Mouse (Mus musculus) thymus, adult 2 months (tissue): ENCODE measurements around the gene Cyp4f14. TPM values are rescaled to one million over a fixed set of nuclear protein-coding genes. Genes with fewer than 3 reads are reported as not detected.
"Not testable (repeated sequence)": the region's sequence is repeated elsewhere in the genome, so short reads cannot be mapped to it uniquely, and the experiment has no call there.

Experiments
- DNase-seq: peaks from one replicate; pipeline ENCODE4 v3.0.0; 2021
- H3K27ac ChIP-seq: fragments of 200-500 bp; 2 replicates; pipeline ENCODE4 v1.5.1; 2012; ENCODE audit warnings: low read length, control low read depth; ENCODE audit not compliant: control insufficient read depth, insufficient read depth
- H3K27me3 ChIP-seq: fragments of 200-500 bp; 2 replicates; pipeline ENCODE4 v1.6.1; 2012; ENCODE audit warnings: mild to moderate bottlenecking, low read length, moderate library complexity, mixed read lengths; ENCODE audit not compliant: control insufficient read depth, insufficient read depth
- H3K36me3 ChIP-seq: fragments of 200-500 bp; 2 replicates; pipeline ENCODE4 v1.6.1; 2012; ENCODE audit warnings: mild to moderate bottlenecking, low read length, moderate library complexity; ENCODE audit not compliant: control insufficient read depth, insufficient read depth
- H3K4me1 ChIP-seq: fragments of 200-500 bp; replicated peaks from 2 replicates; pipeline ENCODE4 v1.6.1; 2012; ENCODE audit warnings: low read length; ENCODE audit not compliant: control insufficient read depth, insufficient read depth
- H3K4me3 ChIP-seq: fragments of 200-500 bp; 2 replicates; pipeline ENCODE4 v1.5.1; 2012; ENCODE audit warnings: mild to moderate bottlenecking, low read length, control low read depth, moderate library complexity; ENCODE audit not compliant: control insufficient read depth, insufficient read depth
- CTCF ChIP-seq: fragments of 200-500 bp; IDR thresholded peaks from 2 replicates; pipeline ENCODE4 v1.5.1; 2012; ENCODE audit warnings: mild to moderate bottlenecking, control low read depth, low read length, moderate library complexity, borderline replicate concordance; ENCODE audit not compliant: control insufficient read depth, poor library complexity, insufficient read depth; ENCODE audit errors: extremely low read depth
- POLR2A ChIP-seq: fragments of 200-500 bp; IDR thresholded peaks from 2 replicates; pipeline ENCODE4 v1.6.1; 2012; ENCODE audit warnings: mild to moderate bottlenecking, low read length, control low read depth, moderate library complexity; ENCODE audit not compliant: control insufficient read depth, poor library complexity, insufficient read depth; ENCODE audit errors: extremely low read depth
- WGBS: fragments of 180-500 bp; shearing (Covaris S2); methylation state at CpG from one replicate; pipeline ENCODE4 v1.1.7; 2018; 5-methylcytosine and 5-hydroxymethylcytosine counted together
- polyA plus RNA-seq: library from polyadenylated mRNA; depleted of rRNA; stranded (reverse); fragments of >200 nt; gene quantifications from 2 replicates; pipeline ENCODE4 v1.2.3, GENCODE M21; 2012; rRNA removed

Gene Cyp4f14
- polyA plus RNA-seq, 1 experiment, result 0.23 TPM

GRCm38 (mm10) chr17:32878773-32879172 lies 38.4 kb downstream of the Cyp4f14 start:
- H3K4me3 ChIP-seq, result no peak overlapping the region
- no peaks in the 10 kb centered on the region for H3K4me1 ChIP-seq
- no peak for DNase-seq
- H3K27me3 ChIP-seq, result no peaks in the 10 kb centered on the region
- no peaks in the 10 kb centered on the region for H3K36me3 ChIP-seq
- H3K27ac ChIP-seq, result no peak overlapping the region
- 97% methylated on average over 11 of the region's 11 CpGs for WGBS
- TF ChIP-seq POLR2A (no peak), CTCF (no peak)

- Histone ChIP-seq H3K27me3 (no peaks in the 10 kb centered on the region), H3K27ac (no peak overlapping the region), H3K36me3 (no peaks in the 10 kb centered on the region), H3K4me3 (no peak overlapping the region), H3K4me1 (no peaks in the 10 kb centered on the region)
- WGBS, result 34% methylated on average over 22 of the region's 22 CpGs
- no peak for DNase-seq
- TF ChIP-seq POLR2A, result no peak
- no peak for TF ChIP-seq CTCF
These were observed 39.5 kb downstream of the Cyp4f14 start for GRCm38 (mm10) chr17:32877471-32878171.

GRCm38 (mm10) chr17:32872696-32873095 lies 44.4 kb downstream of the Cyp4f14 start:
- Histone ChIP-seq H3K4me3 (no peak overlapping the region), H3K36me3 (no peaks in the 10 kb centered on the region), H3K27me3 (no peaks in the 10 kb centered on the region), H3K27ac (no peak overlapping the region), H3K4me1 (no peaks in the 10 kb centered on the region)
- DNase-seq, result no peak
- 69% methylated on average over 5 of the region's 5 CpGs for WGBS
- TF ChIP-seq CTCF, result no peak
- no peak for TF ChIP-seq POLR2A

- no peak for DNase-seq
- H3K4me3 ChIP-seq, result no peak overlapping the region
- H3K27ac ChIP-seq, result no peak overlapping the region
- H3K36me3 ChIP-seq, result no peaks in the 10 kb centered on the region
- WGBS, result 83% methylated on average over 4 of the region's 4 CpGs
- no peaks in the 10 kb centered on the region for H3K4me1 ChIP-seq
- H3K27me3 ChIP-seq, result no peaks in the 10 kb centered on the region
- TF ChIP-seq POLR2A (no peak), CTCF (no peak)
These were observed 45.1 kb downstream of the Cyp4f14 start for GRCm38 (mm10) chr17:32872091-32872490.

GRCm38 (mm10) chr17:32871483-32871882 lies 45.7 kb downstream of the Cyp4f14 start:
- no peaks in the 10 kb centered on the region for H3K36me3 ChIP-seq
- TF ChIP-seq CTCF (no peak), POLR2A (no peak)
- no peak for DNase-seq
- 98% methylated on average over 1 of the region's 1 CpGs for WGBS
- no peak overlapping the region for H3K27ac ChIP-seq
- H3K27me3 ChIP-seq, result no peaks in the 10 kb centered on the region
- no peaks in the 10 kb centered on the region for H3K4me1 ChIP-seq
- no peak overlapping the region for H3K4me3 ChIP-seq

- not testable (repeated sequence) for H3K27ac ChIP-seq, H3K36me3 ChIP-seq, H3K4me3 ChIP-seq, DNase-seq, H3K4me1 ChIP-seq, H3K27me3 ChIP-seq
- WGBS, result 53% methylated on average over 5 of the region's 7 CpGs
These were observed 49.9 kb downstream of the Cyp4f14 start for GRCm38 (mm10) chr17:32867266-32867665.

- not testable (repeated sequence) for H3K27ac ChIP-seq, H3K4me1 ChIP-seq, H3K4me3 ChIP-seq, H3K27me3 ChIP-seq, H3K36me3 ChIP-seq, DNase-seq
- WGBS, result 54% methylated on average over 4 of the region's 6 CpGs
These were observed 60.4 kb downstream of the Cyp4f14 start for GRCm38 (mm10) chr17:32856713-32857112.

Other genes starting within 250 kb of the Cyp4f14 start
- 0.93 and 1.4 TPM in 2 replicates for gene Cyp4f15, start 231.7 kb downstream of the Cyp4f14 start, polyA plus RNA-seq
- 25.7 and 29.7 TPM in 2 replicates for gene Zfp871, start 129.1 kb downstream of the Cyp4f14 start, polyA plus RNA-seq
- 0.05 and 0.13 TPM in 2 replicates for gene Zfp811, start 107.4 kb downstream of the Cyp4f14 start, polyA plus RNA-seq
- gene Zfp799, start 87.1 kb downstream of the Cyp4f14 start, polyA plus RNA-seq, result 9.8 and 12.5 TPM in 2 replicates
- 0.34 and 0.37 TPM in 2 replicates for gene Zfp870, start 25.7 kb downstream of the Cyp4f14 start, polyA plus RNA-seq
- 38.7 and 39.0 TPM in 2 replicates for gene Cyp4f13, start 30.1 kb upstream of the Cyp4f14 start, polyA plus RNA-seq
- gene Zfp472, start 48.5 kb upstream of the Cyp4f14 start, polyA plus RNA-seq, result 2.0 TPM in 2 replicates
- 4.9 and 6.4 TPM in 2 replicates for gene Zfp952, start 75.8 kb upstream of the Cyp4f14 start, polyA plus RNA-seq
- gene Zfp763, start 116.1 kb upstream of the Cyp4f14 start, polyA plus RNA-seq, result 1.1 and 1.2 TPM in 2 replicates
- not detected in 2 replicates for gene 4921501E09Rik, start 150.7 kb upstream of the Cyp4f14 start, polyA plus RNA-seq
- gene Zfp563, start 172.0 kb upstream of the Cyp4f14 start, polyA plus RNA-seq, result 2.1 and 2.4 TPM in 2 replicates
- gene Morc2b, start 222.3 kb upstream of the Cyp4f14 start, polyA plus RNA-seq, result not detected in 2 replicates